Mouse (Mus musculus) intestine, postnatal 0 days (tissue): ENCODE measurements at regions not wholly inside any gene's neighbourhood (a gene's known extent, or its start where the extent isn't known, plus 50 kb on each side); places are given as distances from the start of the nearest gene placed in this dataset.
A peak's percentile ranks its signal among the peaks of the same experiment; 100 is the strongest.

ENCODE experiments used
- ATAC-seq: fragments of 200-750 bp; cut with Nextera tagmentation; 2 replicates; pipeline ENCODE4 v1.8.0; 2017; ENCODE audit warnings: mild to moderate bottlenecking, moderate TSS enrichment, moderate library complexity
- H3K27ac ChIP-seq: fragments of 300-500 bp; sonication (generic); 2 replicates; pipeline ENCODE4 v1.5.1; 2014; ENCODE audit warnings: mild to moderate bottlenecking, low read depth, low read length, moderate library complexity
- H3K27me3 ChIP-seq: fragments of 300-500 bp; sonication (generic); replicated peaks from 2 replicates; pipeline ENCODE4 v1.6.1; 2014; ENCODE audit warnings: low read length, mixed read lengths; ENCODE audit not compliant: control insufficient read depth, insufficient read depth
- H3K36me3 ChIP-seq: fragments of 300-500 bp; sonication (generic); 2 replicates; pipeline ENCODE4 v1.6.1; 2014; ENCODE audit warnings: mild to moderate bottlenecking, moderate library complexity; ENCODE audit not compliant: control insufficient read depth, insufficient read depth
- H3K4me1 ChIP-seq: fragments of 300-500 bp; sonication (generic); replicated peaks from 2 replicates; pipeline ENCODE4 v1.6.1; 2014; ENCODE audit warnings: antibody characterized with exemption, low read length, mixed read lengths; ENCODE audit not compliant: control insufficient read depth, insufficient read depth
- H3K4me2 ChIP-seq: fragments of 300-500 bp; sonication (generic); replicated peaks from 2 replicates; pipeline ENCODE4 v1.6.1; 2014; ENCODE audit warnings: low read depth, mild to moderate bottlenecking, moderate library complexity
- H3K4me3 ChIP-seq: fragments of 300-500 bp; sonication (generic); 2 replicates; pipeline ENCODE4 v1.5.1; 2014; ENCODE audit warnings: low read depth, low read length
- H3K9ac ChIP-seq: fragments of 300-500 bp; sonication (generic); 2 replicates; pipeline ENCODE4 v1.6.1; 2014; ENCODE audit warnings: mild to moderate bottlenecking, low read depth, low read length
- H3K9me3 ChIP-seq: fragments of 300-500 bp; sonication (generic); 2 replicates; pipeline ENCODE4 v1.6.1; 2016; ENCODE audit warnings: mixed run types; ENCODE audit not compliant: control insufficient read depth
- CTCF ChIP-seq: sonication (generic); IDR thresholded peaks from 2 replicates; pipeline ENCODE4 v1.5.1; 2016; ENCODE audit warnings: low read depth, mild to moderate bottlenecking, control low read depth, antibody characterized with exemption, moderate library complexity
- WGBS: fragments of 180-500 bp; shearing (Covaris S2); extraction: QIAGEN DNeasy Blood & Tissue Kit; methylation state at CpG from one replicate; pipeline ENCODE4 v1.1.7; 2014; 5-methylcytosine and 5-hydroxymethylcytosine counted together

DNA sequence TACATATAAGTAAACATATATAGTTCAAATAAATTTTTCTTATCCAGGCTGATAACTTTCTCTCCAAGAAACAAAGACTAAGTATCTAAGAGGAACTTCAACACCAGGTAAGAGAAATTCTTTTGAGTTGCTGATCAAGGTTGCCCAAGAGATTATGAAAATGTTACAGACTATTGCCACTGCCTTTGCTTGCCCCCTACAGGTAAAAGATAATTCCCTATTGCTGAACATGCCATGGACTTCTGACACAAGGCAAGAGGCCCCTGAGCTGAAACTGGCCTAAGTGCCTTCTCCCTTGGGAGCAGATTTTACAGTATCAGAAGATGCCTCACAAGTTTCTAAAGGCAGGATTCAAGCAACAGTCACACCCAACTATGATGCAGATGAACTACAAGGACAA is 2914.2 kb upstream of the Gm6569 start:
- Histone ChIP-seq H3K36me3 (no peaks in the 10 kb centered on the region), H3K27me3 (no peaks in the 10 kb centered on the region), H3K9me3 (no peaks in the 10 kb centered on the region), H3K4me2 (no peak overlapping the region), H3K4me3 (no peak overlapping the region), H3K9ac (no peak overlapping the region), H3K4me1 (no peaks in the 10 kb centered on the region), H3K27ac (no peak overlapping the region)
- TF ChIP-seq CTCF, result peak; percentile 53
- no peak for ATAC-seq

DNA sequence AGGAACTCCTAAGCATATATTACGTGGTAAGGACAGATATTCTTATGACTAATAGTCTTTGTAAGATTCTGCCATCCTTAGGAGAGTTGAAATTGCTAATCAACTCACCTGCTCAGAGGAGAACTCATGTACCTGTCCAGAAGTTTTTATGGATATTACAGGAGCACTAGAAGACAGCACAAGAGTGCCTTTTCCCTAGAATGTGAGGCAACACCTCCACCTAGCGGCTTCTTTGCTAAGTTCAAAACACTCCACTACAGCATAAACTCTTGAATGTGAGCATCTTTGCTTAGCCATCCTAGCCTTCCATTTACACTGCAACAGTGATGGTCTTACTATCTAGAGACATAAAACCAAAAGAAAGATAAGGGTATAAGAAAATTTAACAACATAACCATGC is 2913.5 kb upstream of the Gm6569 start:
- no peak overlapping the region for H3K9ac ChIP-seq
- no peak overlapping the region for H3K4me2 ChIP-seq
- peak; percentile 85 for TF ChIP-seq CTCF
- H3K36me3 ChIP-seq, result no peaks in the 10 kb centered on the region
- ATAC-seq, result peak; percentile 54; the same call in 1 of the 2 replicates
- 36% methylated on average over 2 of the region's 2 CpGs for WGBS
- H3K27ac ChIP-seq, result no peak overlapping the region
- H3K9me3 ChIP-seq, result no peaks in the 10 kb centered on the region
- H3K4me3 ChIP-seq, result no peak overlapping the region
- H3K4me1 ChIP-seq, result no peaks in the 10 kb centered on the region
- H3K27me3 ChIP-seq, result no peaks in the 10 kb centered on the region
